Mouse (Mus musculus) bone marrow, adult 2 months (tissue): Measurements from ENCODE around the gene Hps4. TPM values are rescaled to one million over a fixed set of nuclear protein-coding genes. Genes with fewer than 3 reads are reported as not detected.

Experiments
- H3K27ac ChIP-seq: fragments of 200-500 bp; 2 replicates; pipeline ENCODE4 v1.5.1; 2012; ENCODE audit warnings: low read depth, mild to moderate bottlenecking, control low read depth, inconsistent platforms, low read length; ENCODE audit not compliant: control insufficient read depth, poor library complexity, insufficient read depth
- H3K4me1 ChIP-seq: fragments of 200-500 bp; 2 replicates; pipeline ENCODE4 v1.6.1; 2011; ENCODE audit warnings: low read length; ENCODE audit not compliant: control insufficient read depth, insufficient read depth
- H3K4me3 ChIP-seq: fragments of 200-500 bp; replicated peaks from 2 replicates; pipeline ENCODE3; 2011; ENCODE audit warnings: mild to moderate bottlenecking, low read depth, low read length, control low read depth; ENCODE audit not compliant: control insufficient read depth
- CTCF ChIP-seq: fragments of 200-500 bp; IDR thresholded peaks from 2 replicates; pipeline ENCODE4 v1.5.1; 2011; ENCODE audit warnings: low read length, control low read depth; ENCODE audit not compliant: control insufficient read depth, insufficient read depth
- POLR2A ChIP-seq: fragments of 200-500 bp; IDR thresholded peaks from 2 replicates; pipeline ENCODE4 v1.6.1; 2011; ENCODE audit warnings: low read depth, mild to moderate bottlenecking, control low read depth, low read length, borderline replicate concordance; ENCODE audit not compliant: control insufficient read depth
- WGBS: fragments of 180-500 bp; shearing (Covaris S2); methylation state at CpG from one replicate; pipeline ENCODE4 v1.1.7; 2018; 5-methylcytosine and 5-hydroxymethylcytosine counted together
- polyA plus RNA-seq: library from polyadenylated mRNA; stranded (reverse); fragments of >200 nt; gene quantifications from 2 replicates; pipeline ENCODE4 v1.2.4, GENCODE M21; 2011; ENCODE audit warnings: low replicate concordance; ENCODE audit not compliant: missing spikeins, insufficient read depth, insufficient read length

The Hps4 gene
- polyA plus RNA-seq, 1 experiment, result 42.4 TPM

GRCm38 (mm10) chr5:112371933-112372332, 29.1 kb downstream of the Hps4 start:
- H3K4me1 ChIP-seq, result no peaks in the 10 kb centered on the region
- H3K27ac ChIP-seq, result no peak overlapping the region
- no peak overlapping the region for H3K4me3 ChIP-seq
- TF ChIP-seq POLR2A (no peak), CTCF (no peak)
- 83% methylated on average over 7 of the region's 7 CpGs for WGBS

- no peak overlapping the region for H3K4me3 ChIP-seq
- no peak overlapping the region for H3K27ac ChIP-seq
- TF ChIP-seq POLR2A, result no peak
- no peak for TF ChIP-seq CTCF
- WGBS, result 69% methylated on average over 4 of the region's 4 CpGs
- no peaks in the 10 kb centered on the region for H3K4me1 ChIP-seq
Measured at GRCm38 (mm10) chr5:112376111-112376510, 33.2 kb downstream of the Hps4 start.

DNA sequence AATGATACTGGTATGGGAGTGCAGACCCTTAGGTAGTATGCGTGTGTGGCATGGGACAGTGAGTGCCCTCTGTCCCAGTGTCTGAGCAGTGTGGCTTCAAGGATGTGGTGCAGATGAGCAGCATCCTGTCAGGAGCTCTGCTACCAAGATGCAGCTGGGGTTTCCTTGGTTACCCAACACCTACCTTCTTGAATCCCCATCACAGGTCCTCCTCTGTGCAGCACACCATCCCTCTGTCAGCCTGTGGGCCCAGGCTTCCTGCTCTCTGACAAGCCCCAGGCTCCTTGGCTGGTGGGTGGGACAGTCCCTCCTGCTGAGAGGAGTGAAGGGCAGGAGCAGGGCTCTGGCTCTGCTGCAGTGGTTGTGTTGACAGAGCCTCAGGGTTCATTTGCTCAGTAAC, 34.5 kb downstream of the Hps4 start:
- H3K4me3 ChIP-seq, result no peak overlapping the region
- no peak overlapping the region for H3K27ac ChIP-seq
- TF ChIP-seq POLR2A, result no peak
- no peak for TF ChIP-seq CTCF
- no peaks in the 10 kb centered on the region for H3K4me1 ChIP-seq
- WGBS, result 94% methylated on average over 1 of the region's 1 CpGs

DNA sequence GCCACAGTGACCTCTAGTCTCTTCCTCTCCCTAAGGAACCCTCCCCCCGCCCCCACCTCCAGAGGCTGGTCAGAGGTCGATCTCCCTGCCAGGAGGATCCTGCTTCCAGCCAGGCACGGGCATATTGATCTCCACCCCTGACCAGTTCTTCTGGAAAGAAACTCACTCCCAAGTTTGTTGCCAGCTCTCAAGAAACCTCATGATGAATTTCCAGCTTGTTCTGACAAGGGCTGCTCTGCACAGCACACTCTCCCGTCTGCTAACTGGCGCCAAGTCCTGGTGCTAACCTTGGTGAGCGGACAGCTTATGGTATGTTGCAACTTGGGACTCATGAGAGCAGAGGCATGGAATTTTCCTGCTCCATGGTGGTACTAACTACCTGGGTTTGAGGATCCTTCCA, 35.8 kb downstream of the Hps4 start:
- 80% methylated on average over 6 of the region's 6 CpGs for WGBS
- no peak for TF ChIP-seq CTCF
- TF ChIP-seq POLR2A, result no peak

GRCm38 (mm10) chr5:112381154-112381553, 38.3 kb downstream of the Hps4 start:
- Histone ChIP-seq H3K4me3 (no peak overlapping the region), H3K27ac (no peak overlapping the region), H3K4me1 (no peaks in the 10 kb centered on the region; the same call in 1 of the 2 replicates)
- 77% methylated on average over 11 of the region's 11 CpGs for WGBS
- TF ChIP-seq POLR2A (no peak), CTCF (no peak)

More for the DNA sequence above, 35.8 kb downstream of the Hps4 start:
- no peak overlapping the region for H3K4me3 ChIP-seq
- no peaks in the 10 kb centered on the region for H3K4me1 ChIP-seq
- no peak overlapping the region for H3K27ac ChIP-seq

GRCm38 (mm10) chr5:112382042-112382441, 39.2 kb downstream of the Hps4 start:
- no peak overlapping the region for H3K4me3 ChIP-seq
- TF ChIP-seq CTCF, result no peak
- TF ChIP-seq POLR2A, result no peak
- WGBS, result 87% methylated on average over 9 of the region's 9 CpGs
- no peak overlapping the region for H3K27ac ChIP-seq
- H3K4me1 ChIP-seq, result no peaks in the 10 kb centered on the region; the same call in 1 of the 2 replicates

DNA sequence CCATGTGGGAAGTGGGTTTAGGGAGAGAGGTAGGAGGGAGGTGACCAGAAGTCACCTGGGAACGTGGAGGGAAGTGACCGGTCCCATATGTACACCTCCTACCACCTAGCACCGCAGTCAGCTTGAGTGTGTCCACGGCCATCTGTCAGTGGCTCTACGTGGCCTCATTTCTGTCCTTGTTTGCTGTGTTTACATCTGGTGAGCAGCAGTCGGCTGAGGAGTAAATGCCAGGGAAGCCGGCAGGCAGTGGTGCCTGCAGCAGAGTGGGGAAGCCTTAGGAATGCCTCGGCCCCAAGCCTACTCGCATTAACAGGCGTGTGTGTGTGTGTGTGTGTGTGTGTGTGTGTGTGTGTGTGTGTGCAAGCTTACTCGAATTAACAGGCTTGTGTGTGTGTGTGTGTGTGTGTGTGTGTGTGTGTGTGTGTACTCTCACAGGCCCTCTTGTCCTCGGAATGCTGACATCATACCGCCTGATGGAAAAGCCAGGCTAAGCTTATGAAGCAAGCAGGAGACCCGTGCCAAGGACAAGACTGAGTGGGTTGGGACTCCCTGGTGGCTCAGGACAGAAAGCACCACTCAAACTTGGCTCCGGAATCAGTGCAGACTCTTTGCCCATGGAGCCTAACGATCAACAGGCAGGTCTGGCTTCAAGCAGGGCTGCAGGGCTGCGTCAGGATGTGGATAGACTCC, 39.9 kb downstream of the Hps4 start:
- Histone ChIP-seq H3K4me1 (no peaks in the 10 kb centered on the region; the same call in 1 of the 2 replicates), H3K27ac (no peak overlapping the region), H3K4me3 (no peak overlapping the region)
- 78% methylated on average over 16 of the region's 17 CpGs for WGBS
- no peak for TF ChIP-seq CTCF
- no peak for TF ChIP-seq POLR2A

- Histone ChIP-seq H3K4me1 (no peaks in the 10 kb centered on the region; the same call in 1 of the 2 replicates), H3K27ac (no peak overlapping the region), H3K4me3 (no peak overlapping the region)
- no peak for TF ChIP-seq CTCF
- no peak for TF ChIP-seq POLR2A
- 7% methylated on average over 13 of the region's 13 CpGs for WGBS
Measured at GRCm38 (mm10) chr5:112384805-112385472, 42.1 kb downstream of the Hps4 start.

- no peaks in the 10 kb centered on the region; the same call in 1 of the 2 replicates for H3K4me1 ChIP-seq
- H3K27ac ChIP-seq, result no peak overlapping the region
- WGBS, result 70% methylated on average over 2 of the region's 2 CpGs
Measured at GRCm38 (mm10) chr5:112385973-112386372, 43.1 kb downstream of the Hps4 start.

More at GRCm38 (mm10) chr5:112385973-112386372, 43.1 kb downstream of the Hps4 start:
- TF ChIP-seq POLR2A (no peak), CTCF (no peak)
- no peak overlapping the region for H3K4me3 ChIP-seq
